Mouse (Mus musculus) kidney, postnatal 36 days (tissue): ENCODE measurements at regions not wholly inside any gene's neighbourhood (a gene's known extent, or its start where the extent isn't known, plus 50 kb on each side); places are given as distances from the start of the nearest gene placed in this dataset.

Experiments used
- DNase-seq, 2 experiments: peaks; one replicate each; pipeline ENCODE4 v3.0.0; 2021 to 2022; ENCODE audit warnings: mixed read lengths in 2 of 2

GRCm38 (mm10) chr2:122863343-122863970, 98.4 kb downstream of the Sqor start:
- DNase-seq: peak in 1 of 2 experiments; percentile 1

- DNase-seq: no peak
Measured at GRCm38 (mm10) chr2:122863971-122864348, 98.9 kb downstream of the Sqor start.

- peak; percentile 78 to 85 for DNase-seq
Measured at GRCm38 (mm10) chr2:122887111-122887510, 122.1 kb downstream of the Sqor start.

- DNase-seq: peak; percentile 51 to 83
Measured at GRCm38 (mm10) chr2:122887526-122887925, 122.5 kb downstream of the Sqor start.

GRCm38 (mm10) chr2:122905129-122906072, 140.4 kb downstream of the Sqor start:
- DNase-seq: no peak

GRCm38 (mm10) chr2:122916772-122917171, 151.7 kb downstream of the Sqor start:
- peak in 1 of 2 experiments; percentile 23 for DNase-seq

- DNase-seq: peak; percentile 23 to 62
Measured at GRCm38 (mm10) chr2:122937922-122938321, 172.9 kb downstream of the Sqor start.

- DNase-seq: no peak
Measured at GRCm38 (mm10) chr2:122944841-122945240, 179.8 kb downstream of the Sqor start.

GRCm38 (mm10) chr2:122945891-122946290, 180.9 kb downstream of the Sqor start:
- peak; percentile 22 to 26 for DNase-seq

GRCm38 (mm10) chr2:122949031-122949430, 184.0 kb downstream of the Sqor start:
- peak; percentile 5 to 12 for DNase-seq

- peak; percentile 15 to 27 for DNase-seq
Measured at GRCm38 (mm10) chr2:122961701-122962100, 196.7 kb downstream of the Sqor start.

- DNase-seq: no peak
Measured at GRCm38 (mm10) chr2:122968809-122969628, 204.0 kb downstream of the Sqor start.
